Mouse (Mus musculus): ENCODE data around the gene Rasgef1c.

DNA sequence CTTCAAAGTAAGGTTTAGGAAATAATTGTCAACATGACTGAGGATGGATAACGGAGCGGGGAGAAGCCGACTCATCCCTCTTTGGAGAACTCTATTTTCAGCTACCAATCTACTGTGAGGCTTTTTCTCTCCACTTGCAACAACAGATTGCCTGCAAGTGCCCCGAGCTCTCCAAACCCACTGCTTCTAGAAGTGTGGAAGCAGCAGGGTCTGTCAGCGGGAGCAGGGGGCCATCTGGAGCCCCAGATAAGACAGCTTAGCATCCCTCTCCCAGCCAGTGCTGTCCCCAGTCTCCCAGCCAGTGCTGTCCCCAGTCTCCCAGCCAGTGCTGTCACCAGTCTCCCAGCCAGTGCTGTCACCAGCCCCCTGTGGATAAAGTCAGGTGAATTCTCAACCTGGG lies 48.2 kb downstream of the Rasgef1c start:
- TF ChIP-seq CTCF (IDR thresholded peaks at IDR 0.05) (no peak), EP300 (IDR thresholded peaks at IDR 0.05) (no peak)
